Mouse (Mus musculus): Measurements from ENCODE around the gene Setd1a.

The Setd1a gene

GRCm38 (mm10) chr7:127776878-127777473, 506 bp downstream of the Setd1a start:
- no peaks in the 10 kb centered on the region for H3K27me3 ChIP-seq (ENCODE audit: insufficient read depth, low read length)
- H3K4me1 ChIP-seq (replicated peaks; ENCODE audit: low read depth, low read length) = peaks cover 53% of the 10 kb centered on the region
- no peaks in the 10 kb centered on the region for H3K9me3 ChIP-seq (ENCODE audit: low read length)
- peak overlapping the region; percentile 89 for H3K4me3 ChIP-seq (replicated peaks; ENCODE audit: low read length)
- H3K36me3 ChIP-seq (ENCODE audit: insufficient read depth, low read length) = peaks cover 63% of the 10 kb centered on the region
- TF ChIP-seq POU5F1 (IDR thresholded peaks at IDR 0.05; ENCODE audit: borderline replicate concordance, low read length) (no peak), NANOG (IDR thresholded peaks at IDR 0.05; ENCODE audit: borderline replicate concordance, low read length) (no peak), CTCF (conservative IDR thresholded peaks at IDR 0.05; ENCODE audit: low read length) (no peak)

GRCm38 (mm10) chr7:127777474-127778266, 1.2 kb downstream of the Setd1a start:
- Histone ChIP-seq H3K4me3 (replicated peaks; ENCODE audit: low read length) (peak overlapping the region; percentile 89), H3K36me3 (ENCODE audit: insufficient read depth, low read length) (peaks cover 70% of the 10 kb centered on the region), H3K9me3 (ENCODE audit: low read length) (no peaks in the 10 kb centered on the region), H3K4me1 (replicated peaks; ENCODE audit: low read depth, low read length) (peaks cover 46% of the 10 kb centered on the region), H3K27me3 (ENCODE audit: insufficient read depth, low read length) (no peaks in the 10 kb centered on the region)
- TF ChIP-seq CTCF (conservative IDR thresholded peaks at IDR 0.05; ENCODE audit: low read length) (no peak), POU5F1 (IDR thresholded peaks at IDR 0.05; ENCODE audit: borderline replicate concordance, low read length) (no peak), NANOG (IDR thresholded peaks at IDR 0.05; ENCODE audit: borderline replicate concordance, low read length) (no peak)

- no peak for TF ChIP-seq NANOG (IDR thresholded peaks at IDR 0.05; ENCODE audit: borderline replicate concordance, low read length)
- no peak for TF ChIP-seq POU5F1 (IDR thresholded peaks at IDR 0.05; ENCODE audit: borderline replicate concordance, low read length)
- TF ChIP-seq CTCF (conservative IDR thresholded peaks at IDR 0.05; ENCODE audit: low read length) = no peak
- no peaks in the 10 kb centered on the region for H3K27me3 ChIP-seq (ENCODE audit: insufficient read depth, low read length)
- peaks cover 74% of the 10 kb centered on the region for H3K36me3 ChIP-seq (ENCODE audit: insufficient read depth, low read length)
- H3K9me3 ChIP-seq (ENCODE audit: low read length) = no peaks in the 10 kb centered on the region
- peak overlapping the region; percentile 89 for H3K4me3 ChIP-seq (replicated peaks; ENCODE audit: low read length)
- H3K4me1 ChIP-seq (replicated peaks; ENCODE audit: low read depth, low read length) = peaks cover 40% of the 10 kb centered on the region
Measured at GRCm38 (mm10) chr7:127778350-127778749, 1.9 kb downstream of the Setd1a start.

- peaks cover 17% of the 10 kb centered on the region for H3K4me1 ChIP-seq (replicated peaks; ENCODE audit: low read depth, low read length)
- H3K36me3 ChIP-seq (ENCODE audit: insufficient read depth, low read length) = peaks cover 97% of the 10 kb centered on the region
- H3K9me3 ChIP-seq (ENCODE audit: low read length) = no peaks in the 10 kb centered on the region
- TF ChIP-seq POU5F1 (IDR thresholded peaks at IDR 0.05; ENCODE audit: borderline replicate concordance, low read length) (no peak), NANOG (IDR thresholded peaks at IDR 0.05; ENCODE audit: borderline replicate concordance, low read length) (no peak), CTCF (conservative IDR thresholded peaks at IDR 0.05; ENCODE audit: low read length) (no peak)
- no peak within 1 kb of the TSS for H3K4me3 ChIP-seq (replicated peaks; ENCODE audit: low read length)
- H3K27me3 ChIP-seq (ENCODE audit: insufficient read depth, low read length) = no peaks in the 10 kb centered on the region
Measured at GRCm38 (mm10) chr7:127785308-127785707, 8.8 kb downstream of the Setd1a start, which contains the start of gene Gm49388. Gene Gm49388 (plus strand): TSS chr7:127785608.

GRCm38 (mm10) chr7:127797076-127797845, 20.8 kb downstream of the Setd1a start:
- peaks cover 64% of the 10 kb centered on the region for H3K4me1 ChIP-seq (replicated peaks; ENCODE audit: low read depth, low read length)
- H3K36me3 ChIP-seq (ENCODE audit: insufficient read depth, low read length) = peaks cover 87% of the 10 kb centered on the region
- TF ChIP-seq CTCF (conservative IDR thresholded peaks at IDR 0.05; ENCODE audit: low read length) (no peak), POU5F1 (IDR thresholded peaks at IDR 0.05; ENCODE audit: borderline replicate concordance, low read length) (no peak), NANOG (IDR thresholded peaks at IDR 0.05; ENCODE audit: borderline replicate concordance, low read length) (no peak)
- no peaks in the 10 kb centered on the region for H3K9me3 ChIP-seq (ENCODE audit: low read length)
- H3K27me3 ChIP-seq (ENCODE audit: insufficient read depth, low read length) = no peaks in the 10 kb centered on the region
- H3K4me3 ChIP-seq (replicated peaks; ENCODE audit: low read length) = no peak overlapping the region

- Histone ChIP-seq H3K27me3 (ENCODE audit: insufficient read depth, low read length) (no peaks in the 10 kb centered on the region), H3K36me3 (ENCODE audit: insufficient read depth, low read length) (peaks cover 85% of the 10 kb centered on the region), H3K9me3 (ENCODE audit: low read length) (no peaks in the 10 kb centered on the region), H3K4me1 (replicated peaks; ENCODE audit: low read depth, low read length) (peaks cover 69% of the 10 kb centered on the region), H3K4me3 (replicated peaks; ENCODE audit: low read length) (no peak overlapping the region)
- TF ChIP-seq CTCF (conservative IDR thresholded peaks at IDR 0.05; ENCODE audit: low read length) = no peak
Measured at GRCm38 (mm10) chr7:127798591-127798990, 22.1 kb downstream of the Setd1a start.

- no peak for TF ChIP-seq NANOG (IDR thresholded peaks at IDR 0.05; ENCODE audit: borderline replicate concordance, low read length)
- TF ChIP-seq CTCF (conservative IDR thresholded peaks at IDR 0.05; ENCODE audit: low read length) = no peak
- TF ChIP-seq POU5F1 (IDR thresholded peaks at IDR 0.05; ENCODE audit: borderline replicate concordance, low read length) = no peak
- H3K27me3 ChIP-seq (ENCODE audit: insufficient read depth, low read length) = no peaks in the 10 kb centered on the region
- no peaks in the 10 kb centered on the region for H3K9me3 ChIP-seq (ENCODE audit: low read length)
- H3K4me3 ChIP-seq (replicated peaks; ENCODE audit: low read length) = no peak overlapping the region
- H3K36me3 ChIP-seq (ENCODE audit: insufficient read depth, low read length) = peaks cover 82% of the 10 kb centered on the region
- peaks cover 75% of the 10 kb centered on the region for H3K4me1 ChIP-seq (replicated peaks; ENCODE audit: low read depth, low read length)
Measured at GRCm38 (mm10) chr7:127799211-127799610, 22.7 kb downstream of the Setd1a start.

- TF ChIP-seq NANOG (IDR thresholded peaks at IDR 0.05; ENCODE audit: borderline replicate concordance, low read length) (no peak), CTCF (conservative IDR thresholded peaks at IDR 0.05; ENCODE audit: low read length) (no peak), POU5F1 (IDR thresholded peaks at IDR 0.05; ENCODE audit: borderline replicate concordance, low read length) (no peak)
Measured at GRCm38 (mm10) chr7:127799738-127800137, 23.3 kb downstream of the Setd1a start.

More at GRCm38 (mm10) chr7:127799738-127800137, 23.3 kb downstream of the Setd1a start:
- peaks cover 78% of the 10 kb centered on the region for H3K36me3 ChIP-seq (ENCODE audit: insufficient read depth, low read length)
- H3K27me3 ChIP-seq (ENCODE audit: insufficient read depth, low read length) = no peaks in the 10 kb centered on the region
- peaks cover 77% of the 10 kb centered on the region for H3K4me1 ChIP-seq (replicated peaks; ENCODE audit: low read depth, low read length)
- H3K4me3 ChIP-seq (replicated peaks; ENCODE audit: low read length) = no peak overlapping the region
- no peaks in the 10 kb centered on the region for H3K9me3 ChIP-seq (ENCODE audit: low read length)
